Mouse (Mus musculus) G1E (cell line): ENCODE measurements around the gene Adrb1. TPM values are rescaled to one million over a fixed set of nuclear protein-coding genes. Genes with fewer than 3 reads are reported as not detected.

Experiments used
- ATAC-seq: 2 replicates; pipeline ENCODE4 v1.8.0; 2016; ENCODE audit warnings: mild to moderate bottlenecking; ENCODE audit not compliant: insufficient number of reproducible peaks, poor library complexity, low FRiP score, severe bottlenecking; ENCODE audit errors: extremely low read depth
- DNase-seq: peaks from one replicate; pipeline ENCODE4 v3.0.0; 2012; ENCODE audit warnings: low spot score
- H3K27me3 ChIP-seq: 2 replicates; pipeline ENCODE4 v1.6.1; 2012; ENCODE audit warnings: mild to moderate bottlenecking, low read length, inconsistent platforms; ENCODE audit not compliant: insufficient read depth
- H3K36me3 ChIP-seq: replicated peaks from 2 replicates; pipeline ENCODE3; 2012; ENCODE audit warnings: mild to moderate bottlenecking, inconsistent platforms
- H3K4me1 ChIP-seq: 2 replicates; pipeline ENCODE4 v1.6.1; 2012; ENCODE audit warnings: low read depth, low read length, inconsistent platforms, mixed read lengths; ENCODE audit not compliant: insufficient read depth
- H3K4me3 ChIP-seq: 2 replicates; pipeline ENCODE4 v1.5.1; 2012; ENCODE audit warnings: low read depth, mild to moderate bottlenecking, inconsistent platforms, low read length, moderate library complexity, mixed read lengths
- H3K9me3 ChIP-seq: replicated peaks from 2 replicates; pipeline ENCODE4 v1.6.1; 2012; ENCODE audit warnings: inconsistent platforms
- CTCF ChIP-seq: IDR thresholded peaks from 2 replicates; pipeline ENCODE4 v1.5.1; 2012; ENCODE audit warnings: low read depth, low read length, inconsistent platforms, mixed read lengths
- GATA1 ChIP-seq: IDR thresholded peaks from 2 replicates; pipeline ENCODE4 v1.6.1; 2012; ENCODE audit warnings: borderline replicate concordance, low read length, inconsistent platforms, mixed read lengths
- GATA2 ChIP-seq: IDR thresholded peaks from 2 replicates; pipeline ENCODE4 v1.6.1; 2012; ENCODE audit warnings: low read depth, low read length, inconsistent platforms, borderline replicate concordance
- POLR2AphosphoS5 ChIP-seq: IDR thresholded peaks from 2 replicates; pipeline ENCODE4 v1.6.1; 2012; ENCODE audit warnings: low read depth, low read length, inconsistent platforms; ENCODE audit not compliant: insufficient replicate concordance
- TAL1 ChIP-seq: conservative IDR thresholded peaks from 2 replicates; pipeline ENCODE4 v1.6.1; 2012; ENCODE audit warnings: low read depth, low read length, inconsistent platforms, mixed read lengths
- polyA plus RNA-seq: library from polyadenylated mRNA; stranded (reverse); fragments of >175 nt; gene quantifications from 2 replicates; pipeline ENCODE4 v1.2.3, GENCODE M21; 2012
- total RNA-seq, 2 experiments: library from RNA; stranded (forward) in 1 of 2; stranded (reverse) in 1 of 2; fragments of 200-1000 nt in 1 of 2; fragments of >200 nt in 1 of 2; fragmentation: Nextera tagmentation in 1 of 2; gene quantifications; 2 replicates each; pipeline ENCODE4 v1.2.3; 2014 to 2017

Gene Adrb1
- total and polyA plus RNA-seq, 3 experiments: 0.05 TPM; not detected in 2

DNA sequence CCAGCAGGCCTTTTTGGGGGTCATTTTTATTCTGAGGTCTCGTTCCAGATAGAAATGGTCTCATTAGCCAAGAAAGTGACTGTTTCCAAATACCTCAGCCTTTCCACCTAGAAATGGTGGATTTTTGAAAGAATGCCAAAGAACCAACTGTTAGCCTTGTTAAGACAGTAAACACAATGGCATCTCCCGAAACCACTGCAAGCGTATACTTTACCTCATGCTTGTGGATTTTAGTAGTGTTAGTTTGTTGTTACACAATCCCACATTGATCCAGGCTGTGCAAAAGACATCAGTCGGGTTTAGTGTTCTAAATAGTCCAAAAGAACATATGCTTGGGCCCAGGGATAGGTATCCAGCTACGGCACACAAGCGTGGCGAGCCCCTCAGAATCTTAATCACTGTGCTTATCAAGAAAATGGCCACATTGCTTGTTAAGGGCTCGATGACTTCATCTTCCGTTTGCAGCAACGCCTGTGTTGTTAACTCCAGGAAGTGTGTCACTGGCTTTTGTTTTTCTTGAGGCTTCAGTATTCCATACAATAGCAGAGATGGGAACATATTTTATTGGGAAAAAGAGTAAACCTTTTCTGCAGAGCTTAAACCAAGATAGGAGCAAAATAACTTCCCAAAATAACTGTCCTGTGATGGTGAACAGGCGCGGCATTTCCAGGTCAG lies 33.2 kb upstream of the Adrb1 start:
- H3K4me3 ChIP-seq: no peak overlapping the region

DNA sequence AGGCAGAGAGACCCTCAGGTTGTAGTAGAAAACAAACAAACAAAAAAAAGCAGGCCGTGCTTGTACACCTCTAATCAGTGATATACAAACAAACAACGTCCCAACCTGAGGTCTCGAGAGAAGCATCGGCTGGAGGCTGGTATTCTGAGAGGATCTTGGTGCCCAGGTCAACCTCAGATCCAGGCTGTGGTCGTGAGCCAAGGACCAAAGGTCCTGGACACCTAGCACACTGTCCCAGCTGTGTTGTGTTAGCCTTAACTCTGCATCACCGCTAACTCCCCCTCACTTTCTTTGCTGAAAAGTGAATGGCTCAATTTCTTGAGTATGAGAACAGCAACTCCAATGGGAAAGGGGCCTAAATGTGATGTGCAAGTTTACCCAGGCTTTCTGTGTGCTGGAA lies 32.5 kb upstream of the Adrb1 start:
- peaks cover 35% of the 10 kb centered on the region for H3K27me3 ChIP-seq
- ATAC-seq (no peak), DNase-seq (no peak)
- H3K4me3 ChIP-seq: no peak overlapping the region
- no peaks in the 10 kb centered on the region for H3K36me3 ChIP-seq
- no peaks in the 10 kb centered on the region for H3K9me3 ChIP-seq
- TF ChIP-seq POLR2AphosphoS5 (no peak), CTCF (no peak), GATA1 (no peak), GATA2 (no peak), TAL1 (no peak)
- no peaks in the 10 kb centered on the region for H3K4me1 ChIP-seq

More for the DNA sequence above, 33.2 kb upstream of the Adrb1 start:
- no peak for DNase-seq
- Histone ChIP-seq H3K4me1 (no peaks in the 10 kb centered on the region), H3K9me3 (no peaks in the 10 kb centered on the region), H3K36me3 (no peaks in the 10 kb centered on the region), H3K27me3 (peaks cover 39% of the 10 kb centered on the region)
- ATAC-seq: no peak
- no peak for TF ChIP-seq CTCF
- no peak for TF ChIP-seq POLR2AphosphoS5
- TF ChIP-seq GATA1: no peak
- no peak for TF ChIP-seq TAL1
- TF ChIP-seq GATA2: no peak

DNA sequence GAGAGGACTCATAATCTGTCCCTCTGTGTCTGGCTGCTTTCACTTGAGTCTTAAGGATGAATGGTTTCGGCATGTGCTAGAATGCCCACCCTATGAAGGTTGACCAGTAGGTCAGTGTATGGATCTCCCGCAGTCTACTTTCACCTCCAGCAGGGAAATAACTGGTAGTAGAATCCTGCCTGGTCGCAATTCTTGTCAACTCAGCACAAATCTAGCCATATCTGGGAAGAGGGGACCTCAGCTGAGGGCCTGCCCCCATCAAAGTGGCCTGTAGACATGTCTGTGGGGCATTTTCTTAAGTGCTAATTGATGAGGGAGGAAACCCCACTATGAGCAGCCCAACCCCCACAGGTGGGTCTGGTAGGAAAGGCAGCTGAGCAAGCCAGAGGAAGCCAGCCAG lies 30.9 kb upstream of the Adrb1 start:
- no peak for DNase-seq
- Histone ChIP-seq H3K9me3 (no peaks in the 10 kb centered on the region), H3K4me1 (no peaks in the 10 kb centered on the region), H3K4me3 (no peak overlapping the region), H3K36me3 (no peaks in the 10 kb centered on the region), H3K27me3 (peaks cover 29% of the 10 kb centered on the region)
- no peak for ATAC-seq
- TF ChIP-seq GATA1 (no peak), GATA2 (no peak), TAL1 (no peak), POLR2AphosphoS5 (no peak), CTCF (no peak)

DNA sequence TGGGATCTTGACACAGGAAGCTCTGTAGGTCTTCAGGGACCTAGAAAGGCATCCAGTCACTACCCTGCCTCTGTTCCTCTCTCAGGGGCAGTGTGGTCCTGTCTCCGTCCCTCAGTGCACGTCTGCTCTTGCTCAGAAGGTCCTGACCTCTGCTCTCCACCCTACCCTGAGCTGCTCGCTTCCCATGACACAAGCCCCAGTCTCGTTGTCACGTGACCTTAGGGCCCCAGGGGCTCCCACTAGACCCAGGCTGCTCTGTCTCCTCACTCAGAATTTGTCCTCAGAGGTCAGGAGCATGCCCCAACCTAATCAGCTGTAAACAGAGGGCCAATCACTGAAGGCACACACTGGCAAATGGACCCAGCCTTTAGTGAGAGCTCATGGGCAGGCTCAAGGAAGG lies 29.5 kb upstream of the Adrb1 start:
- no peak overlapping the region for H3K4me3 ChIP-seq
- TF ChIP-seq CTCF (no peak), GATA2 (no peak), GATA1 (no peak), TAL1 (no peak), POLR2AphosphoS5 (no peak)
- no peaks in the 10 kb centered on the region for H3K4me1 ChIP-seq
- DNase-seq: no peak
- peaks cover 29% of the 10 kb centered on the region for H3K27me3 ChIP-seq
- no peaks in the 10 kb centered on the region for H3K9me3 ChIP-seq
- no peak for ATAC-seq
- no peaks in the 10 kb centered on the region for H3K36me3 ChIP-seq

DNA sequence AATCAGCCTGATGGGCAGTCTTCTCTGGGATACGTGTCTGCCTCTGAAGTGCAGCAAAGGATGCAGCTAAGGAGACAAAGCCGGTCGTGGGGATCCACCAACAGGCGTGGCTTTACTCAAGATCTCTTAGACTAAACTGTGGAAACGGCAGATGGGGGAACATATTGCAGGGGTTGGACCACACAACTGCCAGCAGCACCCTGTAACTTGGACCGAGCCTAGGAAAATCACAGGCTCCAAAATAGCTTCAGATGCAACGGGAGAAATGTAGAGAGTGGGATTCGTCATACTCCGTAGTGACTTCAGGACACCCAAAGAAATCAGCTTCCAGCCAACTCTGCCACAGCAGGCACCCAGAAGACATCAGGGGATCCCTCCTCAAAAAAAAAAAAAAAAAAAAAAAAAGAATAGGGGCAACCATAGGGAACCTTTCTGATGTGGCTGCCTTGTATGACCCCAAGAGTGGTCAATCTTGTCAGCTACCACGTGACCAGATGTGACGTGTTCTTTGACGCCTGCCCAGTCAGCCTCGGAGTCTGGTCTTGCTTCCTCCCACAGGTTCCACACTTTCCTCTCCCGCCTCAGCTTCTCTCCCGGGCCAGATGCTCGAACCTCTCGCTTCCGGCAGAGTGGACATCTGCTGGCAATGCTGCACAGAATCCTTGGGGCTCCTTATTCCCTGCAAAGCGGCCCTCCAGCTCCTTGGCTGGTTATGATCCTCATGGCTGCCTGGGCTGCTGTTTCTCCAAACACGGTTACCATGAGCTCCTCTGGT lies 24.4 kb upstream of the Adrb1 start:
- DNase-seq (no peak), ATAC-seq (no peak)
- Histone ChIP-seq H3K9me3 (no peaks in the 10 kb centered on the region), H3K4me3 (no peak overlapping the region), H3K36me3 (no peaks in the 10 kb centered on the region), H3K4me1 (no peaks in the 10 kb centered on the region), H3K27me3 (peaks cover 8% of the 10 kb centered on the region)
- no peak for TF ChIP-seq CTCF
- no peak for TF ChIP-seq TAL1
- no peak for TF ChIP-seq POLR2AphosphoS5
- TF ChIP-seq GATA2: no peak
- no peak for TF ChIP-seq GATA1

DNA sequence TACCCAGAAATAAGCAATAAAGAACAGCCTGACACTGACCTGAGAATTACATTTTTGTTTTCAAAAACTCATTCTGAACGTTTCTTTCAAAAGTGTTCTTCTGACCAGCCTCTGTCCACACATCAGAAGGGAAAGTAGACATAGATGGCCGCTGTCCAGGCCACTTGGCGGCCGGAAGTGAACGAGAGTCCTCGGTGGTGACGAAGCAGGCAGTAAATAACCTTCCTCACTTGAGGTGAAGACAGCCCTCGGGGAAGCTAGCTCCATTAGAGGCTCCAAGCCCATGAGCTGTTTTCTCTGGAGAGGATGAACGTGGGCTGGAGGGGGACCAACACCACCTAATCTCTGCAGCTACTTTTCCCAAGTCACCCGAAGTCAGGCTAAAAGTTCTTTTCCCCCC lies 21.2 kb upstream of the Adrb1 start:
- Histone ChIP-seq H3K4me3 (no peak overlapping the region), H3K27me3 (peaks cover 6% of the 10 kb centered on the region), H3K4me1 (no peaks in the 10 kb centered on the region), H3K9me3 (no peaks in the 10 kb centered on the region), H3K36me3 (no peaks in the 10 kb centered on the region)
- TF ChIP-seq POLR2AphosphoS5: no peak
- TF ChIP-seq GATA1: no peak
- TF ChIP-seq GATA2: no peak
- no peak for DNase-seq
- ATAC-seq: no peak
